Mouse (Mus musculus) heart, adult 2 months (tissue): ENCODE results near the gene 4930512M02Rik. TPM values are rescaled to one million over a fixed set of nuclear protein-coding genes. Genes with fewer than 3 reads are reported as not detected.

Source experiments
- DNase-seq, 2 experiments: peaks; one replicate each; pipeline ENCODE4 v3.0.0; 2021
- H3K27ac ChIP-seq: fragments of 200-600 bp; 2 replicates; pipeline ENCODE4 v1.8.1; 2022
- H3K27me3 ChIP-seq: fragments of 200-500 bp; 2 replicates; pipeline ENCODE4 v1.6.1; 2012; ENCODE audit warnings: mild to moderate bottlenecking, low read length, inconsistent platforms, mixed read lengths; ENCODE audit not compliant: control insufficient read depth, insufficient read depth
- H3K36me3 ChIP-seq: fragments of 200-500 bp; 2 replicates; pipeline ENCODE4 v1.6.1; 2012; ENCODE audit warnings: low read length, inconsistent platforms; ENCODE audit not compliant: control insufficient read depth, insufficient read depth
- H3K4me1 ChIP-seq: fragments of 200-500 bp; 2 replicates; pipeline ENCODE4 v1.6.1; 2011; ENCODE audit warnings: low read length; ENCODE audit not compliant: control insufficient read depth, insufficient read depth
- H3K4me3 ChIP-seq: fragments of 200-600 bp; 2 replicates; pipeline ENCODE4 v1.8.1; 2022
- H3K79me2 ChIP-seq: fragments of 200-500 bp; replicated peaks from 2 replicates; pipeline ENCODE4 v1.6.1; 2012; ENCODE audit warnings: mild to moderate bottlenecking, inconsistent platforms, low read length, moderate library complexity, mixed read lengths; ENCODE audit not compliant: control insufficient read depth, insufficient read depth
- H3K9ac ChIP-seq: fragments of 200-500 bp; 2 replicates; pipeline ENCODE4 v1.6.1; 2012; ENCODE audit warnings: low read depth, mild to moderate bottlenecking, control low read depth, inconsistent platforms, low read length, mixed read lengths
- CTCF ChIP-seq: fragments of 200-600 bp; IDR thresholded peaks from 2 replicates; pipeline ENCODE4 v1.8.1; 2022; ENCODE audit warnings: antibody characterized with exemption, mild to moderate bottlenecking, moderate library complexity
- EP300 ChIP-seq: fragments of 200-500 bp; IDR thresholded peaks from 2 replicates; pipeline ENCODE4 v1.6.1; 2011; ENCODE audit warnings: low read depth, low read length, control low read depth; ENCODE audit not compliant: insufficient read depth
- POLR2A ChIP-seq: fragments of 200-500 bp; IDR thresholded peaks from 2 replicates; pipeline ENCODE4 v1.6.1; 2011; ENCODE audit warnings: mild to moderate bottlenecking, low read depth, low read length, control low read depth; ENCODE audit not compliant: insufficient read depth
- WGBS: fragments of 180-500 bp; shearing (Covaris S2); methylation state at CpG from one replicate; pipeline ENCODE4 v1.1.7; 2018; 5-methylcytosine and 5-hydroxymethylcytosine counted together
- intact Hi-C: fragments of 180-260 bp; cut with DNase I; formaldehyde crosslinking; loops from one replicate; pipeline ENCODE4 v1.15.1; 2025
- polyA plus RNA-seq: library from polyadenylated mRNA; depleted of rRNA; stranded (reverse); fragments of >200 nt; gene quantifications from 2 replicates; pipeline ENCODE4 v1.2.3, GENCODE M21; 2012
- total RNA-seq, 2 experiments: library from RNA; stranded (reverse); gene quantifications; 2 replicates each; pipeline ENCODE4 v1.2.3; 2021

4930512M02Rik gene
- total and polyA plus RNA-seq, 3 experiments: not detected

DNA sequence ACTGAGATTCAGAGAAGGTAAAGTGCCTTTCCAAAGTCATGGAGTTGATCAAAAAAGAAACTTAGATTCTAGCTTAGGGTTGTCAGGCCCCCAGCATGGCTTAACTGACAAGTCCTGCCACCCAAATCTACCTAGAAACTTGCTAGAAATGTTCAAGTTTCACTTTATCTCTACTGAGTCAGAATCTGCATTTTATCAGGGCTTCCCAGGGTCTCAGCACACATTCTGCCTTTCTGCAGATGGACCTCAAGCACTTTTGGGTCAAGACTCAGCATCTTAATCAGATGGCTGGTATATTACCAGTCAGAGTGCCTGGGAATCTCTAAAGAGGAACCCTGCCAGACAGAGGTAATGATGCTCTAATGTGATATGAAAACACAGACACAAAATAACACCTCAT, 56.9 kb downstream of the 4930512M02Rik start:
- no peak overlapping the region for H3K27ac ChIP-seq
- no peaks in the 10 kb centered on the region; the same call in 1 of the 2 replicates for H3K27me3 ChIP-seq
- H3K9ac ChIP-seq: no peak overlapping the region
- H3K4me3 ChIP-seq: no peak overlapping the region
- TF ChIP-seq CTCF (no peak), POLR2A (no peak), EP300 (no peak)
- no peak for DNase-seq
- intact Hi-C loops: no loop called here
- H3K79me2 ChIP-seq: no peaks in the 10 kb centered on the region
- H3K36me3 ChIP-seq: no peaks in the 10 kb centered on the region
- H3K4me1 ChIP-seq: no peaks in the 10 kb centered on the region

DNA sequence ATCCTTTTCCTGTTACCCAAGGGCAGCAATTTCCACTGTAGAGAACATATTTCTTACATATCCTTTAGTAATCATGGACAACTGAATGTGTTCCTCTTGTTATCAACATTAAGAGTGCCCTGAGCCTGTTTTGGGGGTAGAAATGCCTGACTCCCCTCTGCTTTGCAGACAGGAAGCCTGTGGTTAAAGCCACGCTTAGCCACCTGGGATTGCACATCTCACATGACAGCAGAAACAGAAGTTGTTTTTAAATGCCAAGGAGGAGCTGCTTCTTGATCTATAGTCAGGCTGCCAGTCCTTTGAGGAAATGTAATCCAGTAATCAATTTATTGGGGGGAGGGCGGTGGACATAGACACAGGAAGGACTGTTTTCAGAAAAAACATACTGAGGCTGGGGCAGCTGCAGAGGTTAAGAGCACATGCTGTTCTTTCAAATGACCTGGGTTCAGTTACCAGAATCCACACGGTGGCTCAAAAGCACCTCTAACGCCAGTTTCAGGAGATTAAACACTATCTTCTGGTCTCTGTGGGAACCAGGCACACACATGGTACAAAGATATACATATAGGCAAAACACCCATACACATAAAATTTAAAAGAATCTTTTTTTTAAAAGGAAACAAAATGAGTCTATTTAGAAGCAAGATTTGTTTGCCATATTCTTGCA, 58.0 kb downstream of the 4930512M02Rik start:
- Histone ChIP-seq H3K27ac (no peak overlapping the region), H3K9ac (no peak overlapping the region), H3K79me2 (no peaks in the 10 kb centered on the region), H3K4me3 (no peak overlapping the region), H3K36me3 (no peaks in the 10 kb centered on the region), H3K4me1 (no peaks in the 10 kb centered on the region), H3K27me3 (no peaks in the 10 kb centered on the region; the same call in 1 of the 2 replicates)
- TF ChIP-seq POLR2A (no peak), CTCF (no peak), EP300 (no peak)
- 34% methylated on average over 4 of the region's 4 CpGs for WGBS
- intact Hi-C loops: no loop called here
- no peak for DNase-seq

DNA sequence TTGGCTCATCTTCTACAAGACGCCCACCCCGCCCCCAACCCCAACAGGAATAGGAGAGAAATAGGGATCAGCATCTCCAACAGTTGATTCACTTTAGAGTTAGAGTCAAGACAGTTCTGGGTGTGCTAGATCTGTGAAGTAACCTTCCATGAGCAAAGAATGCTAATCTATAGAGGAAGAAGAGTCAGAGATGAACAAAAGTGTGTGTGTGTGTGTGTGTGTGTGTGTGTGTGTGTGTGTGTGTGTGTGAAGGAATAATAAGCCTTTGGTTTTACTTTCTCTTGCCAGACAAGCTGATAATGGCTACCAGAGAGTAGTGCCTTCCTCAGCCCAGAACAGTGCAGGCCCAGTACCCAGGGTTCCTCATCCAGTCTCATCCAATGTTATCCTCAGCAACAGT, 59.6 kb downstream of the 4930512M02Rik start:
- TF ChIP-seq EP300: no peak
- no peak for TF ChIP-seq CTCF
- no peak for TF ChIP-seq POLR2A
- Histone ChIP-seq H3K9ac (no peak overlapping the region), H3K27me3 (no peaks in the 10 kb centered on the region; the same call in 1 of the 2 replicates), H3K4me3 (no peak overlapping the region), H3K36me3 (no peaks in the 10 kb centered on the region), H3K4me1 (peaks cover 1% of the 10 kb centered on the region; the same call in 1 of the 2 replicates), H3K27ac (no peak overlapping the region), H3K79me2 (no peaks in the 10 kb centered on the region)
- DNase-seq: no peak
- WGBS: 75% methylated on average over 2 of the region's 2 CpGs
- intact Hi-C loops: no loop called here

DNA sequence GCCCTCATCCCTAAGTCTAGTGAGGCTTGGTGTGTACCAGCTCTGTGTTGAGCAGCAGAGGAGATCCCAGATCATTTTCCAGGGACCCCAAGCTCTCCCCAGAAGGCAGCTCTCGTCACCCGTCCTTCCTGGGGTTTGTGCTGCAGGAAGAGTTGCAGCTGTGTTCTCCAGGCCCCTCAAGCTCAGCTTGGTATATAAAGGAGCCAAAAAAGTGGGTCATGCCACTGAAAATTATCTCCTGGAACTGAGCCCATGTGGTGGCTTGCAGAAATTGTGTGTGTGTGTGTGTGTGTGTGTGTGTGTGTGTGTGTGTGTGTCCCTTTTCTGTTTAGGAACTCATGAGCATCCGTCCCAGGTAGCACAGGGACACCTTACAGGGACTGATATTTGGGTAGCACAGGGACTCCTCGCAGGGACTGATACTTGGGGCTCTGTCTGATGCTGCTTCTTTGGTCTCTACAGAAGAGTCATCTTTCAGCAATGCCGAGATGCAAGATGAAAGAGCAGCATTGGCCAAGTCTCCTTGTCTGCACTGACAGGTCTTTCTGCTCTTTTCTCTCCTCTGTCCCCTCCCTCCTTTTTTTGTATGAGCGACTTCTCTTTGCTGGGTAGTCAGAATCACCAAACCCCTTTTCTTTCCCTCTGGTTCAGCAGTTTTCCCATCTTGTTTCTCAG, 62.4 kb downstream of the 4930512M02Rik start:
- WGBS: 60% methylated on average over 6 of the region's 6 CpGs
- peaks cover 1% of the 10 kb centered on the region; the same call in 1 of the 2 replicates for H3K4me1 ChIP-seq
- no peaks in the 10 kb centered on the region for H3K79me2 ChIP-seq
- DNase-seq: no peak
- no peak overlapping the region for H3K9ac ChIP-seq
- intact Hi-C loops: no loop called here
- no peak for TF ChIP-seq POLR2A
- TF ChIP-seq CTCF: no peak
- no peak for TF ChIP-seq EP300
- no peak overlapping the region for H3K4me3 ChIP-seq
- no peaks in the 10 kb centered on the region for H3K27me3 ChIP-seq
- H3K36me3 ChIP-seq: no peaks in the 10 kb centered on the region
- H3K27ac ChIP-seq: no peak overlapping the region

- peak in 1 of 2 experiments; percentile 39 for DNase-seq
- TF ChIP-seq POLR2A (no peak), EP300 (no peak), CTCF (no peak)
- Histone ChIP-seq H3K27ac (no peak overlapping the region), H3K36me3 (no peaks in the 10 kb centered on the region), H3K9ac (no peak overlapping the region), H3K27me3 (no peaks in the 10 kb centered on the region), H3K4me3 (no peak overlapping the region), H3K4me1 (peaks cover 1% of the 10 kb centered on the region; the same call in 1 of the 2 replicates), H3K79me2 (no peaks in the 10 kb centered on the region)
- 63% methylated on average over 7 of the region's 7 CpGs for WGBS
- intact Hi-C loops: no loop called here
These were observed 63.2 kb downstream of the 4930512M02Rik start for GRCm38 (mm10) chr11:11564266-11565044.
